Mouse (Mus musculus) small intestine, adult 10 weeks (tissue): ENCODE results near the gene BC048403. TPM values are rescaled to one million over a fixed set of nuclear protein-coding genes. Genes with fewer than 3 reads are reported as not detected.

Experiments used
- polyA plus RNA-seq: library from polyadenylated mRNA; stranded (reverse); fragments of 350-450 nt; fragmentation: Illumina TruSeq; extraction: RNeasy Lipid Tissue Mini Kit (QIAGEN cat#74804); gene quantifications from one replicate; pipeline ENCODE4 v1.2.3, GENCODE M21; 2014; ENCODE audit warnings: low replicate concordance

The BC048403 gene
- polyA plus RNA-seq: 3.3 TPM

GRCm38 (mm10) chr10:121739548-121740505 lies at the start of gene BC048403:
BC048403 (plus strand) TSS chr10:121739937.

Other genes starting within 250 kb of the BC048403 start
- gene Tbk1, start 153.2 kb upstream of the BC048403 start, polyA plus RNA-seq: 197 TPM
- gene Xpot, start 113.6 kb upstream of the BC048403 start, polyA plus RNA-seq: 97.3 TPM
- gene D930020B18Rik, start 98.3 kb upstream of the BC048403 start, polyA plus RNA-seq: not detected